Mouse (Mus musculus): ENCODE measurements around the gene Rnf225. TPM values are rescaled to one million over a fixed set of nuclear protein-coding genes. Genes with fewer than 3 reads are reported as not detected.
"Not testable (repeated sequence)": the region's sequence is repeated elsewhere in the genome, so short reads cannot be mapped to it uniquely, and the experiment has no call there.

Gene Rnf225
- 2.6 and 3.5 TPM in 2 replicates for polyA plus RNA-seq (2012; rRNA removed)

DNA sequence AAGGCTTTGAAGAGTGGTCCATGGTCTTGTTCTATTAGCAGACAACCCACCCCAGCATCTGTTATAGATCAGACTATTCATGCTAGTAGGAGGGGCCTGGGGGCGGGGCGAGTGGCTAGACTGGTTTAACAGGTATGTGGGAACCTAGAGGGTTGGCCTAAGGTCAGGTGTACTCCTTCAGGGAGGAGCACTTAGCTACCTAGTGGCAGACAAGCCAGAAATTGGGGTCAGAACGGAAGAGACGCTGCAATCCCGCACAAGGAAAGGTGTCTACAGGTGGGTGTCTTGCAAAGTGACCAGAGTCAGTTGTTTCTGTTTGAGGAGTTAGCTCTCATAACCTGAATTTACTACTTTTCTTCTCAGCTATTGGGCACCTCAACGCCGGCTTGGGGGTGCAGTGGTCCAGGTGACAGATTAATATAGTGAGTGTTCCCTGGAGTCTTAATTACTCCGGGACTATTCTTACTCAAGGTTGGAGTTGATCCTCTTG is at the start of gene Rnf225:
Rnf225 (plus strand) TSS at position 226 of the 490 bp plus-strand sequence.
- Histone ChIP-seq H3K27ac (ENCODE audit: insufficient read depth, low read length) (peak within 1 kb of the TSS; percentile 69), H3K27me3 (ENCODE audit: control insufficient read depth, insufficient read depth, low read length) (no peaks in the 10 kb centered on the region), H3K4me3 (replicated peaks; ENCODE audit: insufficient read depth, low read depth, low read length) (peak within 1 kb of the TSS; percentile 65), H3K4me1 (ENCODE audit: control insufficient read depth, insufficient read depth, low read length) (peaks cover 21% of the 10 kb centered on the region)
- WGBS, result 49% methylated on average over 8 of the region's 8 CpGs
- TF ChIP-seq POLR2A (IDR thresholded peaks at IDR 0.05; ENCODE audit: borderline replicate concordance, insufficient read depth, low read length) (no peak), CTCF (IDR thresholded peaks at IDR 0.05; ENCODE audit: borderline replicate concordance, insufficient read depth, low read depth, low read length) (no peak)
- peak in 1 of 2 experiments; percentile 32 for DNase-seq

DNA sequence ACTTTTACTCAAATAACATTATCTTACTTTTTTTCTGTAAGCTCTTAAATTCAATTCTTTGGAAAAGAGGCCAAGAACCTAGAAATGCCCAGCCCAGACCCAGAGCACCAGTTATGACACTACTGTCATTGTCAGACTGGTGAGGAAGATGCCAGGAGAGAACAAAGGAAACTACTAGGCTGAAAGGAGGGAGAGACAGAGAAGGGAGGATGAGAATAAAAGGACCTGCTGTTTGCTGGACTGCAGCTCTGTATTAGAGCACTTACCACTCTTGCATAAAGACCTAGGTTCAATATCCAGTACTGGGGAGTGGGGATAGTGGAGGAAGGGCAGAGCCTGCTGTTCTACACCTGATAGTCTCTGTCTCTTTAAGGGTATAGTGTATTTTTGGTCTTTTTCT is 47.2 kb upstream of the Rnf225 start:
- H3K4me3 ChIP-seq (replicated peaks; ENCODE audit: insufficient read depth, low read depth, low read length), result no peak overlapping the region
- no peak for DNase-seq
- TF ChIP-seq CTCF (IDR thresholded peaks at IDR 0.05; ENCODE audit: borderline replicate concordance, insufficient read depth, low read depth, low read length), result no peak
- TF ChIP-seq POLR2A (IDR thresholded peaks at IDR 0.05; ENCODE audit: borderline replicate concordance, insufficient read depth, low read length), result no peak
- H3K27ac ChIP-seq (ENCODE audit: insufficient read depth, low read length), result no peak overlapping the region; the same call in 1 of the 2 replicates
- H3K27me3 ChIP-seq (ENCODE audit: control insufficient read depth, insufficient read depth, low read length), result no peaks in the 10 kb centered on the region
- H3K4me1 ChIP-seq (ENCODE audit: control insufficient read depth, insufficient read depth, low read length), result peaks cover 6% of the 10 kb centered on the region; the same call in 1 of the 2 replicates

DNA sequence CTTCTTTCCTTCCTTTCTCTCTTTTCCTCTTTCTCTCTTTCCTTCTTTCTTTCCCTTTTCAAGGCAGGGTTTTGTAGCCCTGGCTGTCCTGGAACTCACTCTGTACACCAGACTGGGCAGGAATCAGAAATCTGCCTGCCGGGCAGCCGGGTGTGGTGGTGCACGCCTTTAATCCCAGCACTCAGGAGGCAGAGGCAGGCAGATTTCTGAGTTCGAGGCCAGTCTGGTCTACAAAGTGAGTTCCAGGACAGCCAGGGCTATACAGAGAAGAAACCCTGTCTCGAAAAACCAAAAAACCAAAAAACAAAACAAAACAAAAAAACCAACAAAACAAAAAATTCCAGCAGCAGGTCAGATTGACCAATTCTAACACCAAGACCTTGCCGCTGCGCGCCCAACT is 46.7 kb upstream of the Rnf225 start:
- not testable (repeated sequence) for H3K27me3 ChIP-seq (ENCODE audit: control insufficient read depth, insufficient read depth, low read length); H3K4me1 ChIP-seq (ENCODE audit: control insufficient read depth, insufficient read depth, low read length); DNase-seq
- H3K27ac ChIP-seq (ENCODE audit: insufficient read depth, low read length), result peak overlapping the region; percentile 76
- H3K4me3 ChIP-seq (replicated peaks; ENCODE audit: insufficient read depth, low read depth, low read length), result peak overlapping the region; percentile 95
- 18% methylated on average over 8 of the region's 8 CpGs for WGBS

DNA sequence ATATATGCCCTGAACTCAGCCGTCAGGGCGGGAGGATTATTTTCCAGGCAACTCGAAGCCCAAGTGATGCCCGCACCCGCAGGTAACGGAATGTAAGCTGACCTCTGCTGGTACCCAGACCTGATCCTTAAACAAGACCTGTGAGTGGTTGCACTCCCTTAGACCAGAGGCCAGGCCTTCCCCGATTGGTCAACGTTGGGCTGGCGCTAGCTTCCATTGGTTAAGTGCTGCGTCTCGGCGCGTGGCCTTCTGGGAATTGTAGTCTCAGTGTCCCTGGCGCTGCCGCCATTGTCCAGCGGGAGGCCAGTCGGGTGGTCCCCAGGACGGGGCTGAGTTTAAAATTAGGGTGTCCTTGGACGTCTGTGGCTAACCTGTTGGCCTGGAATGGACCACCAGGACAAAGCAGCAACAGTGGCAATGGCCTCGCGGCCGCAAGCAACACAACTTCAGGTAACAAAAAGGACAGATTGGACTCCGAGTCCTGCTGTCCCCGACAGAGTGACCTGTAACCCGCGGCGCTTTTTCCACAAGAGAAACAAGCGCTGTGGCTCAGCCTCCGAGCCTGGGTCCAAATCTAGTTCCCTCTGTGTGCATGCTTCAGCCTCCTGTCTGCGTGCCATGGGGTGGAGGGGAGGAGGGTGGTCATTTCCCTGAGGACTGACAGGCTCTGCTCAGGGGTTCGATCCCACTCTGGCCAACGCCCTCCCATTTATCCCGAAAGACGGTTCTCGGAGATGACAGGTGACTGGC is 46.1 kb upstream of the Rnf225 start, which contains the start of gene Zfp128:
Zfp128 (plus strand) TSS at position 267 of the 750 bp plus-strand sequence.
- H3K4me1 ChIP-seq (ENCODE audit: control insufficient read depth, insufficient read depth, low read length), result peaks cover 6% of the 10 kb centered on the region; the same call in 1 of the 2 replicates
- no peaks in the 10 kb centered on the region for H3K27me3 ChIP-seq (ENCODE audit: control insufficient read depth, insufficient read depth, low read length)
- peak within 1 kb of the TSS; percentile 76 for H3K27ac ChIP-seq (ENCODE audit: insufficient read depth, low read length)
- peak within 1 kb of the TSS; percentile 95 for H3K4me3 ChIP-seq (replicated peaks; ENCODE audit: insufficient read depth, low read depth, low read length)
- peak; percentile 95 to 98 for DNase-seq
- TF ChIP-seq POLR2A (IDR thresholded peaks at IDR 0.05; ENCODE audit: borderline replicate concordance, insufficient read depth, low read length), result peak; percentile 92
- TF ChIP-seq CTCF (IDR thresholded peaks at IDR 0.05; ENCODE audit: borderline replicate concordance, insufficient read depth, low read depth, low read length), result 0 out of 2 replicates have a peak, but pooled peaks have one; percentile 10
- under 1% methylated on average over 35 of the region's 35 CpGs for WGBS

DNA sequence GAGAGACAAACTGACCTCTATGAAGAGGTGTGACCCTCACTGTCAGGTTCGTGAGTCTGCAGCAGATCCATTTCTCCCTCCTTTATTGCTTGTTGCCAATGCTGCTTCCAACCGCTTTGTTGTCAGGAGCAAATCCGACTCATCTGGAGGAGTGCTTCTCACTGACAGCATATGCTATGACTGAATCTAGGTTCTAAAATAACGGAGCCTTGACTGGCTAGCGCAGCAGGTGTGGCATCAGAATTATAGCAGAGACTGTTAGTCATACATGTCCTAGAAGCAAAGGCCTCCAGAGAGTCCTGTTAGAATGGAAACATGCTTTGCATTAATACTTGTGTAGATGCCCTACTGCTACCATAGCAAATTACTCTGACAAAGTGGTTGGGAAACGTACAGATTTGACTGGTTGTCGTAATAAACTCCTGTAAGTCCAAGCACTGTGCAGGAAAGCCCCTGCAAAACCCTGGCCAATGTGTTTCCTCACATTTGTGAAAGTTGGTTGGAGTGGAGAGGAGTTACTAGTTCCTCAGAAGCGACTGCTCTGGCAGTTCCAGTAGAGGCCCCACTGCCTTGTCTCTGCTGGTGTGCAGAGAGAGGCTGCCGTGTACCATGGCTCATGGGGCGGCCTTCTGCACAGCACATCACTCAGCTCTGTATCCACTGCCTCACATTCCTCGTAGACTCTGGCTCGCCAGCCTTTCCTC is 40.5 kb upstream of the Rnf225 start:
- 91% methylated on average over 12 of the region's 12 CpGs for WGBS
- Histone ChIP-seq H3K4me3 (replicated peaks; ENCODE audit: insufficient read depth, low read depth, low read length) (no peak overlapping the region), H3K27me3 (ENCODE audit: control insufficient read depth, insufficient read depth, low read length) (no peaks in the 10 kb centered on the region), H3K4me1 (ENCODE audit: control insufficient read depth, insufficient read depth, low read length) (peaks cover 5% of the 10 kb centered on the region), H3K27ac (ENCODE audit: insufficient read depth, low read length) (no peak overlapping the region)
- no peak for DNase-seq
- no peak for TF ChIP-seq CTCF (IDR thresholded peaks at IDR 0.05; ENCODE audit: borderline replicate concordance, insufficient read depth, low read depth, low read length)
- TF ChIP-seq POLR2A (IDR thresholded peaks at IDR 0.05; ENCODE audit: borderline replicate concordance, insufficient read depth, low read length), result no peak

DNA sequence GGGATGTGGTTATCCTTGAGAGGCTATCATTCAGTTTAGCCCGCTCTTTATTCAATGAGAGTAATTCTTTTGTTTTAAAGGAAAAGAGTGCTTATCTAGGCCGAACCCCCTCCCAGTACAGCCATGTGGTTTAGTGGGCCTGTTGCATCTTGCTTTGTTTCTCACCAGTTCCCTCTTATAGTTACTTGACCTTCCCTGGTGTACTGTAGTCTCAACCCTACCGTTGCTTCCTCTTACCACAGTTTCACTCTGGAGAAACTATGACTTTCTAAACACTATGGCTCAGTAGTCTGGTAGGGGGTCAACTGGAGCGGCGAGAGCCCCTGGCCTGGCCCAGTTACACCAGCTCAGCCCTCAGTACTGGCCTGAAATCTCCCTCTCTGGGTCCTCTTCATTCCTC is 39.6 kb upstream of the Rnf225 start:
- no peak for TF ChIP-seq POLR2A (IDR thresholded peaks at IDR 0.05; ENCODE audit: borderline replicate concordance, insufficient read depth, low read length)
- no peak for TF ChIP-seq CTCF (IDR thresholded peaks at IDR 0.05; ENCODE audit: borderline replicate concordance, insufficient read depth, low read depth, low read length)
- 95% methylated on average over 5 of the region's 5 CpGs for WGBS

DNA sequence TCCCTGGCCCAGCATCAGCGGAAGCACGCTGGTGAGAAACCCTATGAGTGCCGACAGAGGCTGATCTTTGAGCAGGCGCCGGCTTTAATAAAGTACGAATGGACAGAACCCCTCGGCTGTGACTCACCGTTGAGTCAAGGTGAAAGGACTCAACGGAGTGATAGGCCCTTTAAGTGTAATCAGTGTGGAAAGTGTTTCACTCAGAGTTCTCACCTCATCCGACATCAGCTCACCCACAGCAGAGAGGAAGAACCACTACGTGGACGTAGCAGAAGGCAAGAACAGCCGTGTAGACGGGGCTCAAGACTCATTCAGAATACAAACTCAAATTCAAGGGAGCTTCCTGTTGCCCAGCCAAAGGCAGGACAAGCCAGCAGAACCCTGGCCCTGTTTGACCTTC is 36.3 kb upstream of the Rnf225 start:
- TF ChIP-seq POLR2A (IDR thresholded peaks at IDR 0.05; ENCODE audit: borderline replicate concordance, insufficient read depth, low read length) (no peak), CTCF (IDR thresholded peaks at IDR 0.05; ENCODE audit: borderline replicate concordance, insufficient read depth, low read depth, low read length) (no peak)
- no peaks in the 10 kb centered on the region; the same call in 1 of the 2 replicates for H3K4me1 ChIP-seq (ENCODE audit: control insufficient read depth, insufficient read depth, low read length)
- no peak overlapping the region for H3K4me3 ChIP-seq (replicated peaks; ENCODE audit: insufficient read depth, low read depth, low read length)
- no peak for DNase-seq
- H3K27ac ChIP-seq (ENCODE audit: insufficient read depth, low read length), result no peak overlapping the region
- H3K27me3 ChIP-seq (ENCODE audit: control insufficient read depth, insufficient read depth, low read length), result no peaks in the 10 kb centered on the region
- 93% methylated on average over 14 of the region's 14 CpGs for WGBS

More for the DNA sequence above, 39.6 kb upstream of the Rnf225 start:
- DNase-seq, result no peak
- no peaks in the 10 kb centered on the region; the same call in 1 of the 2 replicates for H3K4me1 ChIP-seq (ENCODE audit: control insufficient read depth, insufficient read depth, low read length)
- H3K27ac ChIP-seq (ENCODE audit: insufficient read depth, low read length), result no peak overlapping the region
- H3K4me3 ChIP-seq (replicated peaks; ENCODE audit: insufficient read depth, low read depth, low read length), result no peak overlapping the region
- no peaks in the 10 kb centered on the region for H3K27me3 ChIP-seq (ENCODE audit: control insufficient read depth, insufficient read depth, low read length)
